Mouse (Mus musculus) thymus, postnatal 14 days (tissue): ENCODE data around the gene Prph.
A peak's percentile ranks its signal among the peaks of the same experiment; 100 is the strongest.

Experiments used
- DNase-seq: peaks from one replicate; pipeline ENCODE4 v3.0.0; 2021

Prph gene

GRCm38 (mm10) chr15:99055040-99055439, at the start of gene Prph:
Gene Prph, plus strand, starts transcription at chr15:99055174.
- DNase-seq = no peak

- DNase-seq = peak; percentile 66
Observed at GRCm38 (mm10) chr15:99008801-99009241, 46.2 kb upstream of the Prph start.

DNA sequence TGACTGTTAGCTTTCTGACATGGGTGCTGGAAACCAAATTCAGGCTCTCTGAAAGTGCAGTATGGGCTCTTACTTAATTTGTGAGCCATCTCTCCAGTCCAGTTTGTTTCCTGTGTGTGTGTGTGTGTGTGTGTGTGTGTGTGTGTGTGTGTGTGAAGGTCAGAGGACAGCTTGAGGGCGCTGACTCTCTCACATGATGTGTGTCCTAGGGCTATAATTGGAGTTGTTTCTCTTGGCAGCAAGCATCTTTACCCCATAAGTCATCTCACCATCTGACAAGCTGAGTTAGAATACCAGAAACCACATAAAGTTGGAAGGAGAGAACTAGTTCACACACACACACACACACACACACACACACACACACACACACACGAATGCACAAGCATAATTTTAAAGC, 44.1 kb upstream of the Prph start:
- no peak for DNase-seq

GRCm38 (mm10) chr15:99011946-99012345, 43.0 kb upstream of the Prph start:
- no peak for DNase-seq

DNA sequence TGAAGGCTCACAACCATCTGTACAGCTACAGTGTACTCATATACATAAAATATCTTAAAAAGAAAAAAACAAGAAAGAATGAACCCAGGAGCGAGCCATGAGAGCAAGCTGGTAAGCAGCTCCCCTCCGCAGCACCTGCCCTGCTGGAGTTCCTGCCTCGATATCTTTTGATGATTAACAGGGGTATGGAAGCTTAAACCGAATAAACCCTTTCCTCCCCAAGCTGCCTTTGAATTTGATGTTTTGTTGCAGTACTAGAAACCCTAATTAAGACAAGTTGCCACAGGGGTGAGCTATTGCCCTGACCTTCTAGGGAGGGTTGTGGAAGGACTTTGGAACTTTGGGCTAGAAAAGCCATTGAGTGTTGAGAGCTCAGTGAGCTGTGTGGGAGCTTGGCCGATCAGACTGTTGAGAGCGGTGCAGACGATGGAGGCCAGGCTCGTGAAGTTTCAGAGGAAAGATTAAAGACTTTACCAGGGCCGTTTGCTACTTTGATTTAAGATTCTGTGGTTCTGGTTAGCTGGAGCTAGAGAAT, 40.4 kb upstream of the Prph start:
- DNase-seq = no peak

- DNase-seq = no peak
Observed at GRCm38 (mm10) chr15:99017355-99017761, 37.6 kb upstream of the Prph start.

DNA sequence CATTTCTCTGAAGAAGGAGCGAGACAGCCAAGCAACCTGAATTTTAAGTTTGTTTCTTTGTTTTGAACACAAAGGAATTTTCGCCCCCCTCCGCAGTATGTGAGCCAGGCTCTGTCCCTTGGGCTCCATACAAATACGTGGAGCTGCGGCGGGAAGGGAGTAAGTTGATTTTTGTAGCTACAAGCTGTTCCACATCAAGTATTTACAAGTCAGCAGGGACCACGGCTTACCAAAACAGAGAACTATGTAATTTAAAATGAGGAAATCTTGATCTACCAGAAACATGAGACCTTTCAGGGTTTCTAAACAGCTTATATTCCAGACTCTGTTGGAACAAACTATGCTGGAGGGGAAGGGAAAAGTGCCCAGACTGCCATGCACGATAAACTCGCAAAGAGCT, 37.0 kb upstream of the Prph start:
- DNase-seq = no peak

DNA sequence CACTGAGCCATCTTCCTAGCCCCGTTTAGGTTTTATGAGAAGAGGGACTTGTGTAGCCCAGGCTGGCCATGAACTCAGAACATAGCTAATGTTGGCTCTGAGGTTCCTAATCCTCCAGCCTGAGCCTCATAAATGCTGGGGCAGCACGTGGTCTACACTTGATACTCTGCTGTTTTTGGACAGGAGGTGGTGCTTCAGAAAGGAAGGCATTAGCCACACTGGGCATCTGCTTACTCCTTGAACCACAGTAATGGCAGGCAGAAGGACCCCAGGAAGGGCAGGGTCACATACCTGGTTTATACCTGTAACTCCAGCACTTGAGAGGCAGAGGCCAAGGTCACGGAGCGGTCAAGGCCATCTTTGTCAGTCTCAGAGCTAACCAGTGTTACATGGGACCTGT, 36.3 kb upstream of the Prph start:
- no peak for DNase-seq

DNA sequence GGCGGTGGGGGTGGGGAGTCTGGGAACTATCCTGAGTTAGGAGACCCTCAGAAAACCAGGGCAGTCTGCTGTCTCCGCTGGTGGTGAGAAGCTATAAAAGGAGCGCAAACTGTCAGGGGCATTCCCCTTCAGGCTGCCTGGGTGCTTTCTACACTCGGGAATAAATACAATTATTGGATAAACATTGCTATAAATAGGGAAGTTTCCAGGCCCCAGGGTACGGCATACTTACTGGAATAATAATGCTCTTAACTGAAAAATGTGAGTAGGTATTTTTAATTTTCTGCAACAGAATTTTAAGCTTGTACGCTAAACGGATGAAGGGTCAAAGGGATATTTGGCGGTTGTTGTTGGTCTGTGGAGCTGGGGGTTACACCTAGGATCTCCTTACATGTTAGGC, 35.5 kb upstream of the Prph start:
- DNase-seq = no peak

- DNase-seq = no peak
Observed at GRCm38 (mm10) chr15:99020171-99020570, 34.8 kb upstream of the Prph start.

DNA sequence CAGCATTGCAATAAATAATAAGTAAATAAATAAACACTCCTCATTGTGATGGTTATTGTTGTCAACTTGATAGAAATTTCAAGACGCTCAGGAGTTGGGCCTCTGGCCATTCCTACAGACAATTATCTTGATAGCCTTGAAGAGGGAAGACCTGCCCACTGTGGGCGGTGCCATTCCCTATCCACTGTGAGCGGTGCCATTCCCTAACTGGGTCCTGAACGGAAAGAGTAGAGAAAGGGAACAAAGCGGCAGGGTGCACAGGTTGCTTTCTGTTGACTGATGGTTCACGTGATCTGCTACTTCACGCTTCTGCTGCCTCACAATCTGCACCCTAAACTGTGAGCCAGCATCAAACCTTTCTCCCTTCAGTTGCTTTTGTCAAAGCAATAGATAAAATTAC, 33.7 kb upstream of the Prph start:
- DNase-seq = no peak

DNA sequence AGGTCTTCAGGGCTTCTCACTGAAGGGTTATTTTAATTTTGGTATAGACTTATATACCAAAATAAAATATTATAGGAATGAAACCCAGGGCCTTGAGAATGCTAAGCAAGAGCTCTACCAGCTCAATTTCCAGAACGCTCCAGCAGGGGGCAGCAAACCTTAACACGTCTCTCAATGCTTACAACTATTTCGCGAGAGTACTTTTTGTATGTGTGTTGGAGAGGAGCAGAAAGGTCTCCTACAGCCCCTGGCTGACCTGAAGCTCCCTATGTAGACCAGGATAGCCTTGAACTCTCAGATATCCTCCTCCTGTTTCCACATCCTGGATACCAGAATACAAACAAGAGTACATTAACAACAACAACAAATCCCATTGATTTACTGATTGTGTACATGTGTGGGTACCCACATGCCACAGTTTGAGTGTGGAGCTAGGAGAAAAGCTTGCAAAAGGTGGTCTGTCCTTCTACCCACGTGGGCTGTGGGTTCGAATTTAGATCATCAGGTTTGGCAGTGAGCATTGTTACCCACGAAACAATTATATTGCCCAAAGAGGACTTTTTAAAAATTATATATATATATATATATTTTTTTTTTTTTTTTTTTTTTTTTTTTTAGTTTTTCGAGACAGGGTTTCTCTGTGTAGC, 30.2 kb upstream of the Prph start:
- peak; percentile 82 for DNase-seq

- DNase-seq = no peak
Observed at GRCm38 (mm10) chr15:99025414-99025813, 29.6 kb upstream of the Prph start.

- peak; percentile 63 for DNase-seq
Observed at GRCm38 (mm10) chr15:99026259-99026658, 28.7 kb upstream of the Prph start.

GRCm38 (mm10) chr15:99027116-99027515, 27.9 kb upstream of the Prph start:
- DNase-seq = no peak

DNA sequence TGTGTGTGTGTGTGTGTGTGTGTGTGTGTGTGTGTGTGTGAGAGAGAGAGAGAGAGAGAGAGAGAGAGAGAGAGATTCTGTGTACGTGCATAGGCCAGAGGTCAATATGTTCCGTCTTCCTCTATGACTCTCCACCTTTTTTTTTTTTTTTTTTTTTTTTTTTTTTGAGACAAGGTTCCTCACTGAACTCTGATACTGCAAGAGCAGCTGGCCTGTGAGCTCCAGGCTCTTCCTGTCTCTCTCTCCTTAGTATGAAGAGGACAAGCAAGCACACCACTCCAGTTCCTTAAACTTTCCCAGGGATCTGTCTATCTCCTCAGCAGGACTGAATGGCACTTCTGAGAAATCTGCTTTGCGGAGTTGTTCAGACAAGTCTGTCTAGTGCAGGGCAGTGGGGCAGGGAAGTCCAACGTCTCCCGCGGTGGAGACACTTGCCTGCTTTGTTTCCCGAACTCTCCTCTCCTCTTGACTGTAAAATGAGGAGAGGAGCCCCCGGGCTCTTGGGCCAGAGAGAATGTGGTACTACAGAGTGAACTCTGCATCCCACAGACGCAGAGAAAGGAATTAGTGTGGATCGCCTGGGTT, 26.0 kb upstream of the Prph start:
- DNase-seq = no peak

GRCm38 (mm10) chr15:99029619-99030584, 25.1 kb upstream of the Prph start, which contains the start of gene Tuba1c:
Gene Tuba1c, plus strand, starts transcription at chr15:99029891.
- DNase-seq = peak; percentile 88

- DNase-seq = peak; percentile 35
Observed at GRCm38 (mm10) chr15:99030585-99031387, 24.2 kb upstream of the Prph start.

GRCm38 (mm10) chr15:99031388-99031675, 23.6 kb upstream of the Prph start:
- no peak for DNase-seq

GRCm38 (mm10) chr15:99032041-99032725, 22.8 kb upstream of the Prph start:
- DNase-seq = no peak

DNA sequence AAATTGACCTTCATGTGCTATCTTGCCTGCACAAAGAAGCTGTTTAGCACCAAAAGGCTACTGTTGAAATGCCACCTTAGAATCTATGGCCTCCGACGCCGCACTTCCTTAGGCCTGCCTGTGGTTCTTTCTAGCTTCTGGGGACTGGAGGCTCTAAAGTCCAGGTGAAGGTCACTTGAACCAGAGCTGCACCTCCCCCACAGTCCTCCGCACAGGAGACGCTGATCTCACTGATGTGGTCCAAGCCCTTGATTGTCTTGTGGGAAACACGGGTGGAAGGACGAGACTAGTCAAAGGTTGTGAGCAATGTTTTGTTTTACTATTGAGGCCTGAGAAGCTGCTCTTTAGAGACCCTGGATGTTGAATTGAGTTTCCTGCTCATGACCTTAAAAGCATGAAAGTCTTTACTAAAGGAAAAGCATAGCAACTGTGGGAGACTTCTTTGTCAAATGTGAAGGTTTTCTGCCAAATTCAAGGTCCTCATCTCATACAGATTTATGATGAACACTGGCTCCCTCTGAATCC, 22.2 kb upstream of the Prph start:
- DNase-seq = no peak
